Mouse (Mus musculus): ENCODE data around the gene Mrpl10. TPM values are rescaled to one million over a fixed set of nuclear protein-coding genes. Genes with fewer than 3 reads are reported as not detected.

The Mrpl10 gene
- 34.1 and 34.5 TPM in 2 replicates for polyA plus RNA-seq (2015; fragmentation: Nextera tagmentation; extraction: Ambion mirVana)

GRCm38 (mm10) chr11:97041022-97041899 lies at the start of gene Mrpl10, which contains the start of gene Lrrc46:
Mrpl10 (plus strand) TSS chr11:97041560.
Lrrc46 (minus strand) TSS chr11:97041407.
- DNase-seq (peak; percentile 96), ATAC-seq (peak; percentile 91)
- under 1% methylated on average over 47 of the region's 48 CpGs for WGBS (ENCODE audit: insufficient replicate concordance)
- TF ChIP-seq EP300 (IDR thresholded peaks at IDR 0.05; ENCODE audit: low read depth) (0 out of 2 replicates have a peak, but pooled peaks have one; percentile 36), CTCF (IDR thresholded peaks at IDR 0.05; ENCODE audit: low read depth) (no peak)
- peaks cover 16% of the 10 kb centered on the region for H3K4me1 ChIP-seq (ENCODE audit: insufficient read depth)
- H3K9me3 ChIP-seq (ENCODE audit: low read length), result no peaks in the 10 kb centered on the region
- peak within 1 kb of the TSS; percentile 97 for H3K4me2 ChIP-seq (ENCODE audit: low read depth, low read length)
- peak within 1 kb of the TSS; percentile 81 for H3K27ac ChIP-seq (ENCODE audit: low read depth)
- H3K9ac ChIP-seq (replicated peaks), result peak within 1 kb of the TSS; percentile 88
- peaks cover 8% of the 10 kb centered on the region; the same call in 1 of the 2 replicates for H3K36me3 ChIP-seq (replicated peaks; ENCODE audit: insufficient read depth, low read length)
- H3K4me3 ChIP-seq (ENCODE audit: low read depth, low read length), result peak within 1 kb of the TSS; percentile 86
- no peaks in the 10 kb centered on the region for H3K27me3 ChIP-seq (ENCODE audit: insufficient read depth, low read length)

DNA sequence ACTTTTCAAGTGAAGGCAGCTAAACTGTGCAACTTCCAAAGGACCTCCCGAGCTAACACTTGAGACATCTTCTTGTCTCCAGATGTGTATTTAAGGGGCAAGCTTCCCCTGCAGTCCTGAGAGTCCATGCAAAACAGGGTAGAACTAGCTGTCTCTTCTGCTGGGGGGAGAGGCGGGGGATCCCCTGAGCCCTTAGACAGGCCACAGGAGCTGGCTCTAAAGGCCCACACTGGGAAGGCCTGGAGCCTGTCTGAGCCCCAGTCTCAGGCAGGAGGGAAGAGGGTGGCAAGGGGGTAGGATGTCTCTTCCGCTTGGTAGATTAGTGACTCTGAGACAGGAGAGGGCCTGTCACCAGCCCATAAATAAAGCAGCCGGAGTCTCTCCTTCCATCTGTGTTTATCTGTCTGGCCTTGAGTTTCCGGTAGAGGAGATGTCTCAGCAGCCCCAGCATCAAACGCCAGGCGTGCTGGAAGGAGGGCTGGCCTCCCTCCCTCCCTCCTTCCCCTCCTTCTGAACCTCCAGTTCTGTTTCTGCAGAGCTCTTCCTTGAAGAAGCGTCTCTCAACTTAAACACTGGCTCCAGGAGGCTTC lies 48.5 kb upstream of the Mrpl10 start:
- DNase-seq, result no peak
- no peak overlapping the region for H3K4me2 ChIP-seq (ENCODE audit: low read depth, low read length)
- no peak overlapping the region for H3K9ac ChIP-seq (replicated peaks)
- no peak for ATAC-seq
- H3K27me3 ChIP-seq (ENCODE audit: insufficient read depth, low read length), result peaks cover 21% of the 10 kb centered on the region
- H3K4me3 ChIP-seq (ENCODE audit: low read depth, low read length), result no peak overlapping the region
- H3K4me1 ChIP-seq (ENCODE audit: insufficient read depth), result peaks cover 14% of the 10 kb centered on the region; the same call in 1 of the 2 replicates
- WGBS (ENCODE audit: insufficient replicate concordance), result 32% methylated on average over 8 of the region's 8 CpGs
- H3K9me3 ChIP-seq (ENCODE audit: low read length), result no peaks in the 10 kb centered on the region
- TF ChIP-seq EP300 (IDR thresholded peaks at IDR 0.05; ENCODE audit: low read depth) (no peak), CTCF (IDR thresholded peaks at IDR 0.05; ENCODE audit: low read depth) (no peak)
- H3K36me3 ChIP-seq (replicated peaks; ENCODE audit: insufficient read depth, low read length), result no peaks in the 10 kb centered on the region
- H3K27ac ChIP-seq (ENCODE audit: low read depth), result no peak overlapping the region

DNA sequence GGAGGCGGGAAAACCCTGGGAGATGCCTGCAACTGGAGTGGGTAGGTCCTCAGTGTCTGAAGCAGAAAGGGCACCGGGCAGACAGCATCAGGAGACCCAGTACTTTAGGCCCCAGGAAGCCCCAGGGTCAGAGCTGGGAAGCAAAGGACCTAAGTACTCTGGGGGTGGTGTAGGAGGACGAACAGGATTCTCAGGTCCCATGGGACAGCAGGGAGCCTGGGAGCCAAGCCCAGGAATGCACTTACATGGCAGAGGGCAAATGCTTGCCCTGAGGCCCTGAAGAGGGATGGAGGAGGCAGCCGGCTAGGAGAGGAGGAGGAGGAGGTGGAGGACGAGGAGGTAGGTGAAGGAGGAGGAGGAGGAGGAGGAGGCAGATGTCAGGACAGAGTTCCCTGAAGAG lies 46.3 kb upstream of the Mrpl10 start:
- WGBS (ENCODE audit: insufficient replicate concordance), result 60% methylated on average over 5 of the region's 5 CpGs
- no peak for ATAC-seq
- DNase-seq, result no peak
- Histone ChIP-seq H3K4me2 (ENCODE audit: low read depth, low read length) (no peak overlapping the region), H3K4me3 (ENCODE audit: low read depth, low read length) (no peak overlapping the region), H3K4me1 (ENCODE audit: insufficient read depth) (peaks cover 8% of the 10 kb centered on the region; the same call in 1 of the 2 replicates), H3K9me3 (ENCODE audit: low read length) (no peaks in the 10 kb centered on the region), H3K27ac (ENCODE audit: low read depth) (no peak overlapping the region), H3K9ac (replicated peaks) (no peak overlapping the region), H3K36me3 (replicated peaks; ENCODE audit: insufficient read depth, low read length) (no peaks in the 10 kb centered on the region), H3K27me3 (ENCODE audit: insufficient read depth, low read length) (peaks cover 22% of the 10 kb centered on the region)
- TF ChIP-seq EP300 (IDR thresholded peaks at IDR 0.05; ENCODE audit: low read depth) (no peak), CTCF (IDR thresholded peaks at IDR 0.05; ENCODE audit: low read depth) (no peak)

DNA sequence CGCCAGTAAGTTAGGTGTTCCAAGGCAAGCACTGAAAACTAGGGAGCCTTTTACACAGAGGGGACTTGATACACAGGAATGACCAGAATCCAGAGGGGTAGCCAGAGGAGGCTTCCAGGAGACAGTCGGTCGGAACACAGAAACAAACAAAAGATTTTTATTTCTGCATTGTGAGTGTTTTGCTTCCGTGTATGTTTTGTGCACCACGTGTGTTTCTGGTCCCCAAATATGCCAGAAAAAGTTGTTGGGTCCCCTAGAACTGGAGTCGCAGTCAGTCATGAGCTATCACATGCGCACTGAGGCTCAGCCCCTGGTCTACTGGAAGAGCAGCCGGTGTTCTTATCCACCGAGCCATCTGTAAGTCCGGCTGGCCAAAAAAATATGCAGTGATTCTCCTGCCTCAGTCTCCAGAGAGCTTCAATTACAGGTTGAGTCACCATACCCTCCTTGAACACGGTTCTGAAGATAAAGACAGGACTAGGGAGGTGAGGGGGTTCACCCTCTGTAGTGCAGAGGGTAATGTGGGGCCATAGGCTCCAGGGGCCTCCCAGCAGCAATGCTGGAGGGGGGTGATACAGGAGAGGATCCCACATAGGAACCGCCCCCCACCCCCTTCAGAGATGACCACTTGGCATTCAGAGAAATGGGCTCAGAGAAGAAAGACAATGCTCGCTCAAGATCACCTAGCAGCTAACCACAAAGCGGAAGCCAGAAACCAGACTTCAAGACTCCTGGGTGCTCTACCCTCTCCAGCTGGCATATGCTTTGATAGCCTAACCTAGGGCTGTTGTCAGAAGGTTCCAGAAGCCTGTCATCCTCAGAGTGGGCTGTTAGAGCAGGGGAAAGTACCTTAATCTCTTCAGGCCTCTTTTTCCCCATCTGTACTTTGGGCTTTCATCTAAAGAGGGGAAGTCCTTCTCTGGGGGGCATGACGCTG lies 45.3 kb upstream of the Mrpl10 start:
- Histone ChIP-seq H3K27me3 (ENCODE audit: insufficient read depth, low read length) (peaks cover 22% of the 10 kb centered on the region), H3K9ac (replicated peaks) (no peak overlapping the region), H3K4me2 (ENCODE audit: low read depth, low read length) (no peak overlapping the region), H3K9me3 (ENCODE audit: low read length) (no peaks in the 10 kb centered on the region), H3K4me1 (ENCODE audit: insufficient read depth) (peaks cover 8% of the 10 kb centered on the region; the same call in 1 of the 2 replicates), H3K27ac (ENCODE audit: low read depth) (no peak overlapping the region), H3K4me3 (ENCODE audit: low read depth, low read length) (no peak overlapping the region), H3K36me3 (replicated peaks; ENCODE audit: insufficient read depth, low read length) (no peaks in the 10 kb centered on the region)
- ATAC-seq (no peak), DNase-seq (no peak)
- WGBS (ENCODE audit: insufficient replicate concordance), result 60% methylated on average over 15 of the region's 15 CpGs
- no peak for TF ChIP-seq EP300 (IDR thresholded peaks at IDR 0.05; ENCODE audit: low read depth)
- TF ChIP-seq CTCF (IDR thresholded peaks at IDR 0.05; ENCODE audit: low read depth), result no peak

DNA sequence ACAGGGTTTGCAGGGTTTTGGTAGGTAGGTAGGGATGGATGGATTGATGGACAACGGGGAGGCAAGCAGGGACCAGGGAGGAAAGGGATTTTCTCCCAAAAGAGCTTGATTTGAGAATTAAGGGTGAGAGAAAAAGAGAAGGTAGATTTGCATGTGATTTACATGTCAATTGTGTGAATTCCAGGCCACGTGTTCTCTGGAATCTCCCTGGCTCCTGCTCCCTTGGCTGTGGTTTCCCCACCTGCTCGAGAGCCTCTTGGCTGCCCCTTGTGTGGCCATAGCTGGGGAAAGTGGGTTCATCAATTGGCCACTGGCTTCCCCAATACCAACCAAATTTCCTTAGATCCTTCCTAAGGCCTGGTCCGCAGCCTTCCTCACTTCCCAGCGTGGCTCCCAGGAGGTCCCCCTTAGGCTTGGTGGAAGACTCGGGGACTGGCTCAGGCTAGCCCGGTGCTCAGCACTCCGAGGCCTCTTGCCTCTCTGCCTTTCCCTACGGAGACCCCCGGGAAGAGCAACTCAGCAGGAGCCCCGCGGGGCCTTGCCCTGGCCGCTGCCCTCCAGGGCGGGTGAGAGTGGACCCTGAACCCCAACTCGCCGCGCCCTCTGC lies 44.5 kb upstream of the Mrpl10 start:
- no peak for DNase-seq
- H3K36me3 ChIP-seq (replicated peaks; ENCODE audit: insufficient read depth, low read length), result no peaks in the 10 kb centered on the region
- peaks cover 22% of the 10 kb centered on the region for H3K27me3 ChIP-seq (ENCODE audit: insufficient read depth, low read length)
- WGBS (ENCODE audit: insufficient replicate concordance), result 27% methylated on average over 17 of the region's 17 CpGs
- peak overlapping the region; percentile 32 for H3K9ac ChIP-seq (replicated peaks)
- TF ChIP-seq CTCF (IDR thresholded peaks at IDR 0.05; ENCODE audit: low read depth), result no peak
- peak overlapping the region; percentile 1; the same call in 1 of the 2 replicates for H3K4me3 ChIP-seq (ENCODE audit: low read depth, low read length)
- H3K9me3 ChIP-seq (ENCODE audit: low read length), result no peaks in the 10 kb centered on the region
- peaks cover 8% of the 10 kb centered on the region; the same call in 1 of the 2 replicates for H3K4me1 ChIP-seq (ENCODE audit: insufficient read depth)
- ATAC-seq, result no peak; the same call in 1 of the 2 replicates
- peak overlapping the region; percentile 55 for H3K4me2 ChIP-seq (ENCODE audit: low read depth, low read length)
- H3K27ac ChIP-seq (ENCODE audit: low read depth), result no peak overlapping the region
